Mouse (Mus musculus) kidney, adult 2 months (tissue): ENCODE data around the gene Ercc1.

Source experiments
- CTCF ChIP-seq: fragments of 200-500 bp; conservative IDR thresholded peaks from 2 replicates; pipeline ENCODE4 v1.5.1; 2011; ENCODE audit warnings: low read depth, mild to moderate bottlenecking, control low read depth, low read length, moderate library complexity, mixed read lengths; ENCODE audit not compliant: insufficient read depth, insufficient read length
- POLR2A ChIP-seq: fragments of 200-500 bp; IDR thresholded peaks from one replicate; pipeline ENCODE4 v1.6.1; 2011; ENCODE audit warnings: low read depth, low read length, control low read depth

GRCm38 (mm10) chr7:19309278-19309883 is 35.2 kb upstream of the Ercc1 start:
- TF ChIP-seq POLR2A = no peak
- no peak for TF ChIP-seq CTCF
